Mouse (Mus musculus) CH12.LX (cell line): Measurements from ENCODE around the gene Ndufv3. TPM values are rescaled to one million over a fixed set of nuclear protein-coding genes. Genes with fewer than 3 reads are reported as not detected.

Source experiments
- DNase-seq: peaks from one replicate; pipeline ENCODE4 v3.0.0-alpha.2; 2013; ENCODE audit errors: extremely low read depth
- H3K27ac ChIP-seq: 2 replicates; pipeline ENCODE4 v1.5.1; 2012; ENCODE audit warnings: low read depth, mild to moderate bottlenecking, control low read depth, moderate library complexity; ENCODE audit not compliant: insufficient read depth
- H3K27me3 ChIP-seq: replicated peaks from 2 replicates; pipeline ENCODE3; 2012; ENCODE audit warnings: inconsistent platforms
- H3K36me3 ChIP-seq, 2 experiments: replicated peaks in 1 of 2; 2 replicates each; pipeline versions ENCODE3 to v1.6.1; 2012; ENCODE audit warnings: inconsistent platforms in 1 of 2, low read length in 1 of 2, mild to moderate bottlenecking in 1 of 2, mixed read lengths in 1 of 2, moderate library complexity in 1 of 2; ENCODE audit not compliant: control insufficient read depth in 1 of 2, insufficient read depth in 1 of 2
- H3K4me1 ChIP-seq, 2 experiments: 2 replicates each; pipeline ENCODE4 v1.6.1; 2012; ENCODE audit warnings: inconsistent platforms in 1 of 2, moderate library complexity in 1 of 2; ENCODE audit not compliant: insufficient read depth in 2 of 2, control insufficient read depth in 1 of 2
- H3K4me2 ChIP-seq: 2 replicates; pipeline ENCODE4 v1.6.1; 2012; ENCODE audit warnings: low read depth, mild to moderate bottlenecking, control low read depth; ENCODE audit not compliant: poor library complexity, insufficient read depth, severe bottlenecking
- H3K4me3 ChIP-seq, 3 experiments: fragments of 150-350 bp in 1 of 3; sonication (generic) in 1 of 3; replicated peaks in 1 of 3; 2 replicates each; pipeline versions ENCODE3 to v1.5.1; 2011 to 2012; ENCODE audit warnings: low read depth in 2 of 3, low read length in 2 of 3, mild to moderate bottlenecking in 2 of 3, moderate library complexity in 2 of 3, control low read depth in 1 of 3, improper control_type of control experiment in 1 of 3, inconsistent platforms in 1 of 3, mixed read lengths in 1 of 3; ENCODE audit not compliant: poor library complexity in 1 of 3
- H3K79me2 ChIP-seq: replicated peaks from 2 replicates; pipeline ENCODE4 v1.6.1; 2012; ENCODE audit warnings: mild to moderate bottlenecking, moderate library complexity; ENCODE audit not compliant: control insufficient read depth, poor library complexity, insufficient read depth, severe bottlenecking; ENCODE audit errors: extremely low read depth
- H3K9ac ChIP-seq: 2 replicates; pipeline ENCODE4 v1.6.1; 2012; ENCODE audit warnings: low read depth, mild to moderate bottlenecking, control low read depth, moderate library complexity; ENCODE audit not compliant: insufficient read depth
- H3K9me3 ChIP-seq: replicated peaks from 2 replicates; pipeline ENCODE3; 2012; ENCODE audit warnings: low read length, inconsistent platforms, mixed read lengths
- BHLHE40 ChIP-seq: IDR thresholded peaks from 2 replicates; pipeline ENCODE4 v1.6.1; 2011; ENCODE audit warnings: mild to moderate bottlenecking, low read depth, low read length, improper control_type of control experiment
- CHD1 ChIP-seq: IDR thresholded peaks from 2 replicates; pipeline ENCODE4 v1.6.1; 2012; ENCODE audit warnings: low read depth, low read length, improper control_type of control experiment, inconsistent platforms
- CHD2 ChIP-seq: IDR thresholded peaks from 2 replicates; pipeline ENCODE4 v1.6.1; 2011; ENCODE audit warnings: low read length, improper control_type of control experiment
- ELF1 ChIP-seq: IDR thresholded peaks from 2 replicates; pipeline ENCODE4 v1.6.1; 2014; ENCODE audit warnings: low read depth, mild to moderate bottlenecking, inconsistent platforms, low read length, improper control_type of control experiment
- ETS1 ChIP-seq: conservative IDR thresholded peaks from 2 replicates; pipeline ENCODE4 v1.6.1; 2012; ENCODE audit warnings: low read depth, mild to moderate bottlenecking, inconsistent platforms, low read length, improper control_type of control experiment, moderate library complexity
- HCFC1 ChIP-seq: IDR thresholded peaks from 2 replicates; pipeline ENCODE4 v1.6.1; 2012; ENCODE audit warnings: low read depth, mild to moderate bottlenecking, inconsistent platforms, low read length, improper control_type of control experiment
- IRF4 ChIP-seq: IDR thresholded peaks from 2 replicates; pipeline ENCODE4 v1.6.1; 2014; ENCODE audit warnings: low read depth, mild to moderate bottlenecking, inconsistent platforms, low read length, improper control_type of control experiment
- JUND ChIP-seq: conservative IDR thresholded peaks from 2 replicates; pipeline ENCODE4 v1.6.1; 2011; ENCODE audit warnings: low read depth, low read length, improper control_type of control experiment
- KAT2A ChIP-seq: IDR thresholded peaks from 2 replicates; pipeline ENCODE4 v1.6.1; 2012; ENCODE audit warnings: low read length, improper control_type of control experiment, inconsistent platforms; ENCODE audit not compliant: insufficient replicate concordance
- MAX ChIP-seq: IDR thresholded peaks from 2 replicates; pipeline ENCODE4 v1.6.1; 2011; ENCODE audit warnings: low read length, improper control_type of control experiment
- MYC ChIP-seq: IDR thresholded peaks from 2 replicates; pipeline ENCODE4 v1.6.1; 2011; ENCODE audit warnings: low read depth, mild to moderate bottlenecking, improper control_type of control experiment, low read length
- NRF1 ChIP-seq: IDR thresholded peaks from 2 replicates; pipeline ENCODE4 v1.6.1; 2014; ENCODE audit warnings: low read depth, mild to moderate bottlenecking, inconsistent platforms, low read length, improper control_type of control experiment, moderate library complexity
- PAX5 ChIP-seq: IDR thresholded peaks from 2 replicates; pipeline ENCODE4 v1.6.1; 2012; ENCODE audit warnings: low read length, inconsistent platforms, mixed read lengths
- POLR2AphosphoS2 ChIP-seq: IDR thresholded peaks from 2 replicates; pipeline ENCODE4 v1.6.1; 2011; ENCODE audit warnings: low read depth, low read length, improper control_type of control experiment
- RAD21 ChIP-seq: IDR thresholded peaks from 2 replicates; pipeline ENCODE4 v1.6.1; 2011; ENCODE audit warnings: low read depth, mild to moderate bottlenecking, low read length, improper control_type of control experiment, moderate library complexity
- SIN3A ChIP-seq: IDR thresholded peaks from 2 replicates; pipeline ENCODE4 v1.6.1; 2012; ENCODE audit warnings: low read length, improper control_type of control experiment, inconsistent platforms
- TCF12 ChIP-seq: IDR thresholded peaks from 2 replicates; pipeline ENCODE4 v1.6.1; 2014; ENCODE audit warnings: low read depth, mild to moderate bottlenecking, inconsistent platforms, low read length, improper control_type of control experiment
- UBTF ChIP-seq: IDR thresholded peaks from 2 replicates; pipeline ENCODE4 v1.6.1; 2012; ENCODE audit warnings: low read depth, mild to moderate bottlenecking, inconsistent platforms, low read length, improper control_type of control experiment, moderate library complexity
- ZMIZ1 ChIP-seq: IDR thresholded peaks from 2 replicates; pipeline ENCODE4 v1.6.1; 2012; ENCODE audit warnings: low read depth, mild to moderate bottlenecking, inconsistent platforms, low read length, improper control_type of control experiment
- ZNF384 ChIP-seq: IDR thresholded peaks from 2 replicates; pipeline ENCODE4 v1.6.1; 2012; ENCODE audit warnings: low read depth, low read length, improper control_type of control experiment, inconsistent platforms
- dilution Hi-C: fragments of 300-500 bp; cut with MboI; formaldehyde crosslinking; loops from 2 replicates; pipeline ENCODE4 v1.14.3; 2020; ENCODE audit warnings: low sequenced_read_pairs; ENCODE audit not compliant: extremely low pct_unique_long_range_greater_than_20kb, extremely low pct_ligation_motif_present
- in situ Hi-C: fragments of 300-500 bp; cut with MboI; formaldehyde crosslinking; loops from 3 replicates; pipeline ENCODE4 v1.14.3; 2019; ENCODE audit warnings: low sequenced_read_pairs, low pct_ligation_motif_present, low pct_unique_long_range_greater_than_20kb, mixed read lengths
- polyA plus RNA-seq: library from polyadenylated mRNA; unstranded; fragments of >175 nt; gene quantifications from 2 replicates; pipeline ENCODE4 v1.2.1, GENCODE M21; 2012; ENCODE audit warnings: low read depth; ENCODE audit not compliant: insufficient read length
- total RNA-seq, 2 experiments: library from RNA; depleted of rRNA; stranded (reverse); fragments of 300-350 nt in 1 of 2; fragments of >200 nt in 1 of 2; gene quantifications; 2 replicates each; pipeline ENCODE4 v1.2.3; 2012 to 2014

Gene Ndufv3
- total and polyA plus RNA-seq, 3 experiments: 292 to 409 (median 298) TPM

DNA sequence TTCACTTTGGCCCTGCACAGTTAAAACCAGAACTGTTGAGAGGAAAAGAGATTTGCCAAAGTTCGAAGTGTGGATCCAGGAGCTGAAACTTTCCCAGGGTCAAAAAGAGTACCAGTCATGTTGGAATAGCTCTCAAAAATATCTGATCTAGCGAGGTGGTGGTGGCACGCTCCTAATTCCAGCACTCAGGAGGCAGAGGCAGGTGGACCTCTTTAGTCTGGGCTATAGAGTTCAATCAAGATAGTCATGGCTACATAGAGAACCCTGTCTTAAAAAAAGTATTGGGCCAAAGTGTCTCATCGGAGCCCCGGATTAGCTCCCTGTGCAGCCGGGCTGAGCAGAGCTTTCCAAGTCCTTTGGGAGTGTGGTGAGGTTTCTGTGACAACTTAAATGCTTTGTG lies 46.4 kb downstream of the Ndufv3 start:
- H3K4me3 ChIP-seq: peak overlapping the region in 2 of 3 experiments; percentile 31 to 85
- dilution Hi-C loops (no loop called here), in situ Hi-C loops (no loop called here)
- peak overlapping the region; percentile 92 for H3K9ac ChIP-seq
- no peak for TF ChIP-seq KAT2A
- TF ChIP-seq TCF12: no peak
- TF ChIP-seq POLR2AphosphoS2: no peak
- no peak for TF ChIP-seq UBTF
- TF ChIP-seq JUND: no peak
- no peak for TF ChIP-seq ETS1
- H3K9me3 ChIP-seq: no peaks in the 10 kb centered on the region
- H3K79me2 ChIP-seq: peaks cover 25% of the 10 kb centered on the region
- no peak for DNase-seq
- no peaks in the 10 kb centered on the region for H3K27me3 ChIP-seq
- H3K36me3 ChIP-seq: peaks cover 0 to 18% of the 10 kb centered on the region in 2 experiments
- H3K4me2 ChIP-seq: peak overlapping the region; percentile 95
- H3K27ac ChIP-seq: no peak overlapping the region
- H3K4me1 ChIP-seq: peaks cover 7 to 27% of the 10 kb centered on the region in 2 experiments

DNA sequence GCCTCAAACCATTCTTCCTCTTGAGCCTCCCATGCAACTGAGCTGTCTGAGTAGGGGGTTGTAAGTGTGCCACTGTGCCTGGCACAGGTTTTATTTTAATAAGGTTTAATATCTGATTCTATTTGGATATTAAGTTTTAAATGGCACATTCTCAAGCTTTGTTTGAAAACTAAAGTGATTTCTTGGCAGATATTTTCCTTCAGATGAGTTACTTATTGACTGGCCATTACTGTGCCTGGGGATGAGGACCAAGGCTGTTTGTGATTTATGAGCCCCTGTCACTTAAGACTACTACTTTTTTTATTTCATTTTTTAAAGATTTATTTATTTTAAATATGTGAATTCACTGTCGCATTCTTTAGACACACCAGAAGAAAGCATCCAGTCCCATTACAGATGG lies 49.8 kb downstream of the Ndufv3 start:
- peaks cover 25% of the 10 kb centered on the region for H3K79me2 ChIP-seq
- no peak for DNase-seq
- no peak for TF ChIP-seq IRF4
- TF ChIP-seq ZNF384: no peak
- H3K27me3 ChIP-seq: no peaks in the 10 kb centered on the region
- no peak overlapping the region for H3K4me2 ChIP-seq
- in situ Hi-C loops (no loop called here), dilution Hi-C loops (no loop called here)
- peaks cover 7 to 21% of the 10 kb centered on the region in 2 experiments for H3K4me1 ChIP-seq
- no peak overlapping the region for H3K27ac ChIP-seq
- H3K4me3 ChIP-seq: no peak overlapping the region
- no peak overlapping the region for H3K9ac ChIP-seq
- H3K36me3 ChIP-seq: peaks cover 0 to 18% of the 10 kb centered on the region in 2 experiments
- no peaks in the 10 kb centered on the region for H3K9me3 ChIP-seq

DNA sequence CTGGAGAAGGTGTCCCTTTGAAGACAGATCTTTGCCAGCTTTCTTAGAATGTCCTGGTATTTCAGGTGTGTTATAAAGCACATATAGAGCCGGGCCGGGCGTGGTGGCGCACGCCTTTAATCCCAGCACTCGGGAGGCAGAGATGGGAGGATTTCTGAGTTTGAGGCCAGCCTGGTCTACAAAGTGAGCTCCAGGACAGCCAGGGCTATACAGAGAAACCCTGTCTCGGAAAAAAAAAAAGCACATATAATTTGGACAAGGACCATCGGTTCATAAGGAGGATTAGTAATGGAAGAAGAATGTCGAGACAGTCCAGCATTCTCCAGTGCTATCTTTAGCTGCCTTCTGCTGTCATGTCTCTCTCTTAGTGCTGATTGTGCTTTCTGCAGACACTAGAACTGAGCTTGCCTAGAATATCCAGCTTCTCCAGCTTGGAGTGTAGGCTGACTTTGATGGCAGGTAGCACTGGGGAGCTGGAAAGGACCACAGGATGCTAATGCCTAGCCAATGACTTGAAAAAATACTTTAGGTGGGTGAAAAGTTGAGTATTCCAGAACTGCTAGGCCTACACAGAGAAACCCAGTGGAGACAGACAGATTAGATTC lies 50.5 kb downstream of the Ndufv3 start:
- TF ChIP-seq CHD1 (no peak), SIN3A (no peak), ELF1 (no peak), MYC (no peak), CHD2 (no peak), ETS1 (no peak), PAX5 (no peak), ZMIZ1 (no peak), BHLHE40 (no peak), NRF1 (no peak), RAD21 (no peak), MAX (no peak), TCF12 (no peak), HCFC1 (no peak)
- Histone ChIP-seq H3K36me3 (peaks cover 0 to 19% of the 10 kb centered on the region in 2 experiments), H3K4me1 (peaks cover 7 to 21% of the 10 kb centered on the region in 2 experiments), H3K27ac (no peak overlapping the region), H3K4me2 (no peak overlapping the region), H3K79me2 (peaks cover 25% of the 10 kb centered on the region), H3K9me3 (no peaks in the 10 kb centered on the region), H3K9ac (no peak overlapping the region), H3K27me3 (no peaks in the 10 kb centered on the region), H3K4me3 (no peak overlapping the region)
- dilution Hi-C loops: no loop called here
- peak; percentile 63 for DNase-seq
- in situ Hi-C loops: no loop called here
